Mouse (Mus musculus) liver, embryonic 12.5 days (tissue): ENCODE results near the gene Tcf25. TPM values are rescaled to one million over a fixed set of nuclear protein-coding genes. Genes with fewer than 3 reads are reported as not detected.

ENCODE experiments used
- ATAC-seq: fragments of 200-750 bp; cut with Nextera tagmentation; 2 replicates; pipeline ENCODE4 v1.8.0; 2017; ENCODE audit warnings: moderate number of reproducible peaks, mild to moderate bottlenecking, moderate library complexity
- H3K27ac ChIP-seq: fragments of 300-500 bp; sonication (generic); 2 replicates; pipeline ENCODE4 v1.5.1; 2016; ENCODE audit warnings: mild to moderate bottlenecking
- H3K27me3 ChIP-seq: fragments of 300-500 bp; sonication (generic); replicated peaks from 2 replicates; pipeline ENCODE4 v1.6.1; 2016; ENCODE audit warnings: mild to moderate bottlenecking, moderate library complexity
- H3K36me3 ChIP-seq: fragments of 300-500 bp; sonication (generic); 2 replicates; pipeline ENCODE4 v1.6.1; 2016; ENCODE audit warnings: mild to moderate bottlenecking, moderate library complexity
- H3K4me1 ChIP-seq: fragments of 300-500 bp; sonication (generic); 2 replicates; pipeline ENCODE4 v1.6.1; 2016
- H3K4me2 ChIP-seq: fragments of 300-500 bp; sonication (generic); 2 replicates; pipeline ENCODE4 v1.6.1; 2016; ENCODE audit warnings: mild to moderate bottlenecking, moderate library complexity
- H3K4me3 ChIP-seq: fragments of 300-500 bp; sonication (generic); 2 replicates; pipeline ENCODE4 v1.5.1; 2016; ENCODE audit warnings: mild to moderate bottlenecking, moderate library complexity
- H3K9ac ChIP-seq: fragments of 300-500 bp; sonication (generic); 2 replicates; pipeline ENCODE4 v1.6.1; 2016; ENCODE audit warnings: mild to moderate bottlenecking, moderate library complexity
- H3K9me3 ChIP-seq: fragments of 300-500 bp; sonication (generic); replicated peaks from 2 replicates; pipeline ENCODE4 v1.6.1; 2016; ENCODE audit warnings: mild to moderate bottlenecking, moderate library complexity
- WGBS: fragments of 180-500 bp; shearing (Covaris S2); methylation state at CpG from one replicate; pipeline ENCODE4 v1.1.7; 2016; ENCODE audit not compliant: insufficient replicate concordance; 5-methylcytosine and 5-hydroxymethylcytosine counted together
- polyA plus RNA-seq: library from polyadenylated mRNA; unstranded; fragments of >200 nt; fragmentation: Nextera tagmentation; extraction: Ambion mirVana; gene quantifications from 2 replicates; pipeline ENCODE4 v1.2.1, GENCODE M21; 2016

Tcf25 gene
- polyA plus RNA-seq, 1 experiment from 2014 or later: 94.3 TPM

GRCm38 (mm10) chr8:123352786-123353185 lies 20.8 kb upstream of the Tcf25 start:
- Histone ChIP-seq H3K9me3 (no peaks in the 10 kb centered on the region), H3K4me2 (no peak overlapping the region), H3K36me3 (no peaks in the 10 kb centered on the region; the same call in 1 of the 2 replicates), H3K9ac (no peak overlapping the region), H3K4me1 (peaks cover 14% of the 10 kb centered on the region), H3K4me3 (no peak overlapping the region), H3K27ac (no peak overlapping the region), H3K27me3 (peaks cover 25% of the 10 kb centered on the region)
- WGBS: 53% methylated on average over 13 of the region's 13 CpGs
- no peak for ATAC-seq

GRCm38 (mm10) chr8:123353216-123353615 lies 20.3 kb upstream of the Tcf25 start:
- Histone ChIP-seq H3K4me2 (no peak overlapping the region), H3K27ac (no peak overlapping the region), H3K4me3 (no peak overlapping the region), H3K4me1 (peaks cover 10% of the 10 kb centered on the region), H3K36me3 (no peaks in the 10 kb centered on the region; the same call in 1 of the 2 replicates), H3K9me3 (no peaks in the 10 kb centered on the region), H3K27me3 (peaks cover 25% of the 10 kb centered on the region), H3K9ac (no peak overlapping the region)
- no peak for ATAC-seq
- WGBS: 51% methylated on average over 11 of the region's 11 CpGs

- Histone ChIP-seq H3K9me3 (no peaks in the 10 kb centered on the region), H3K4me1 (no peaks in the 10 kb centered on the region), H3K27me3 (no peaks in the 10 kb centered on the region), H3K4me3 (no peak overlapping the region), H3K4me2 (no peak overlapping the region), H3K27ac (no peak overlapping the region), H3K9ac (no peak overlapping the region), H3K36me3 (peaks cover 3% of the 10 kb centered on the region)
- ATAC-seq: peak; percentile 41; the same call in 1 of the 2 replicates
- WGBS: 35% methylated on average over 12 of the region's 12 CpGs
These were observed 12.3 kb upstream of the Tcf25 start for GRCm38 (mm10) chr8:123361082-123361739.

- ATAC-seq: peak; percentile 79
- peaks cover 25% of the 10 kb centered on the region for H3K36me3 ChIP-seq
- H3K9me3 ChIP-seq: no peaks in the 10 kb centered on the region
- H3K4me3 ChIP-seq: peak overlapping the region; percentile 87
- H3K27me3 ChIP-seq: no peaks in the 10 kb centered on the region
- 1% methylated on average over 20 of the region's 20 CpGs for WGBS
- peak overlapping the region; percentile 94 for H3K27ac ChIP-seq
- H3K9ac ChIP-seq: peak overlapping the region; percentile 89
- H3K4me1 ChIP-seq: peaks cover 39% of the 10 kb centered on the region
- H3K4me2 ChIP-seq: peak overlapping the region; percentile 84
These were observed 656 bp downstream of the Tcf25 start for GRCm38 (mm10) chr8:123374239-123374578.

GRCm38 (mm10) chr8:123375701-123376100 lies 2.1 kb downstream of the Tcf25 start:
- Histone ChIP-seq H3K4me3 (no peak overlapping the region), H3K27ac (no peak overlapping the region), H3K4me2 (no peak overlapping the region; the same call in 1 of the 2 replicates), H3K4me1 (peaks cover 39% of the 10 kb centered on the region), H3K27me3 (no peaks in the 10 kb centered on the region), H3K9ac (no peak overlapping the region), H3K36me3 (peaks cover 30% of the 10 kb centered on the region), H3K9me3 (no peaks in the 10 kb centered on the region)
- no peak for ATAC-seq
- 86% methylated on average over 10 of the region's 10 CpGs for WGBS

- Histone ChIP-seq H3K9me3 (no peaks in the 10 kb centered on the region), H3K27ac (no peak overlapping the region), H3K4me1 (peaks cover 39% of the 10 kb centered on the region), H3K27me3 (no peaks in the 10 kb centered on the region), H3K4me2 (no peak overlapping the region; the same call in 1 of the 2 replicates), H3K36me3 (peaks cover 33% of the 10 kb centered on the region), H3K9ac (no peak overlapping the region), H3K4me3 (no peak overlapping the region)
- WGBS: 63% methylated on average over 8 of the region's 8 CpGs
- no peak for ATAC-seq
These were observed 2.6 kb downstream of the Tcf25 start for GRCm38 (mm10) chr8:123376106-123376505.

GRCm38 (mm10) chr8:123381711-123382110 lies 8.2 kb downstream of the Tcf25 start:
- Histone ChIP-seq H3K36me3 (peaks cover 74% of the 10 kb centered on the region), H3K27ac (no peak overlapping the region), H3K4me1 (no peaks in the 10 kb centered on the region), H3K9me3 (no peaks in the 10 kb centered on the region), H3K4me3 (no peak overlapping the region), H3K4me2 (no peak overlapping the region), H3K9ac (no peak overlapping the region), H3K27me3 (no peaks in the 10 kb centered on the region)
- 81% methylated on average over 4 of the region's 4 CpGs for WGBS
- no peak for ATAC-seq

- no peaks in the 10 kb centered on the region for H3K4me1 ChIP-seq
- no peak for ATAC-seq
- H3K27ac ChIP-seq: no peak overlapping the region
- H3K36me3 ChIP-seq: peaks cover 77% of the 10 kb centered on the region
- no peak overlapping the region for H3K9ac ChIP-seq
- H3K4me3 ChIP-seq: no peak overlapping the region
- H3K27me3 ChIP-seq: no peaks in the 10 kb centered on the region
- no peak overlapping the region for H3K4me2 ChIP-seq
- 83% methylated on average over 8 of the region's 8 CpGs for WGBS
- H3K9me3 ChIP-seq: no peaks in the 10 kb centered on the region
These were observed 9.0 kb downstream of the Tcf25 start for GRCm38 (mm10) chr8:123382516-123382915.

- H3K27me3 ChIP-seq: no peaks in the 10 kb centered on the region
- no peak overlapping the region for H3K4me2 ChIP-seq
- no peak overlapping the region for H3K9ac ChIP-seq
- H3K36me3 ChIP-seq: peaks cover 92% of the 10 kb centered on the region
- H3K4me1 ChIP-seq: no peaks in the 10 kb centered on the region
- no peak overlapping the region for H3K4me3 ChIP-seq
- WGBS: 61% methylated on average over 9 of the region's 9 CpGs
- H3K9me3 ChIP-seq: no peaks in the 10 kb centered on the region
- no peak for ATAC-seq
- H3K27ac ChIP-seq: no peak overlapping the region
These were observed 11.5 kb downstream of the Tcf25 start for GRCm38 (mm10) chr8:123384883-123385540.

GRCm38 (mm10) chr8:123387041-123387440 lies 13.5 kb downstream of the Tcf25 start:
- no peak overlapping the region for H3K9ac ChIP-seq
- no peak for ATAC-seq
- no peak overlapping the region for H3K4me2 ChIP-seq
- H3K4me3 ChIP-seq: no peak overlapping the region
- H3K4me1 ChIP-seq: no peaks in the 10 kb centered on the region
- H3K27ac ChIP-seq: no peak overlapping the region
- H3K9me3 ChIP-seq: no peaks in the 10 kb centered on the region
- H3K36me3 ChIP-seq: peaks cover 100% of the 10 kb centered on the region
- WGBS: 67% methylated on average over 3 of the region's 3 CpGs
- no peaks in the 10 kb centered on the region for H3K27me3 ChIP-seq

GRCm38 (mm10) chr8:123387801-123388200 lies 14.2 kb downstream of the Tcf25 start:
- Histone ChIP-seq H3K27me3 (no peaks in the 10 kb centered on the region), H3K27ac (no peak overlapping the region), H3K36me3 (peaks cover 100% of the 10 kb centered on the region), H3K9ac (no peak overlapping the region), H3K4me2 (no peak overlapping the region), H3K9me3 (no peaks in the 10 kb centered on the region), H3K4me1 (no peaks in the 10 kb centered on the region), H3K4me3 (no peak overlapping the region)
- 83% methylated on average over 8 of the region's 8 CpGs for WGBS
- no peak for ATAC-seq

GRCm38 (mm10) chr8:123389026-123389425 lies 15.5 kb downstream of the Tcf25 start:
- H3K36me3 ChIP-seq: peaks cover 100% of the 10 kb centered on the region
- no peak overlapping the region for H3K4me3 ChIP-seq
- no peaks in the 10 kb centered on the region for H3K27me3 ChIP-seq
- ATAC-seq: no peak
- H3K9me3 ChIP-seq: no peaks in the 10 kb centered on the region
- no peaks in the 10 kb centered on the region for H3K4me1 ChIP-seq
- 89% methylated on average over 7 of the region's 7 CpGs for WGBS
- no peak overlapping the region for H3K27ac ChIP-seq
- H3K4me2 ChIP-seq: no peak overlapping the region
- no peak overlapping the region for H3K9ac ChIP-seq
